Mouse (Mus musculus): ENCODE measurements around the gene Tmcc2. TPM values are rescaled to one million over a fixed set of nuclear protein-coding genes. Genes with fewer than 3 reads are reported as not detected.
A peak's percentile ranks its signal among the peaks of the same experiment; 100 is the strongest.

The Tmcc2 gene
- total and polyA plus RNA-seq, 3 experiments, result 4.1 to 7.2 TPM; not detected in 1

DNA sequence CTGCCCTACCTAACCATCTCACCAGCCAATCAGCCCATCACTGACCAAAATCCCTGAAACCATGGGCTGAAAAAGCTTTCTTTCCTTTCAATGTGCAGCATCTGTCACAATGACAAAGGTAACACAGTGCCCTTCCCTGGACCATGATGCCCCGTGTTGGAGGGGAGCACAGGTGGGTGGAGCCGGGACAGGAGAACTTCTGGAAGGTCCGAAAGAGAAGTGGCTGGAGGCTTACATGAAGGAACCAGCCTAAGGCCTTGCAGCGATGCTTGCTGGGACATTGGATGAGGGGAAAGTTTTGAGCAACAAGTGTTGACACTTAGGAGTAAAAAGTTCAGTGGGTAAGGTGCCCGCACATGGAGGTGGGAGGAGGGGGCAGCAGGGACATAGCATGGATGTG, 42.7 kb downstream of the Tmcc2 start:
- Histone ChIP-seq H3K27me3 (ENCODE audit: control insufficient read depth in 1 of 2, insufficient read depth in 2 of 2, low read length in 2 of 2) (no peaks in the 10 kb centered on the region), H3K79me2 (ENCODE audit: control insufficient read depth, insufficient read depth, low read length, poor library complexity) (no peaks in the 10 kb centered on the region), H3K27ac (ENCODE audit: control insufficient read depth, low read depth, low read length) (no peak overlapping the region), H3K9me3 (replicated peaks; ENCODE audit: insufficient read depth, low read length) (no peaks in the 10 kb centered on the region), H3K9ac (ENCODE audit: control insufficient read depth, low read depth, low read length, poor library complexity, severe bottlenecking) (no peak overlapping the region), H3K4me1 (ENCODE audit: control insufficient read depth in 1 of 2, insufficient read depth in 2 of 2, low read length in 2 of 2) (peaks cover 0 to 6% of the 10 kb centered on the region in 2 experiments; a peak in 1 of 4 replicates), H3K36me3 (ENCODE audit: control insufficient read depth in 1 of 2, insufficient read depth in 2 of 2, low read length in 2 of 2) (peaks cover 0 to 2% of the 10 kb centered on the region in 2 experiments; a peak in 2 of 4 replicates), H3K4me3 (ENCODE audit: control insufficient read depth in 1 of 2, insufficient read depth in 1 of 2, low read depth in 2 of 2, low read length in 2 of 2) (no peak overlapping the region)
- DNase-seq (ENCODE audit: low read depth, low spot score), result no peak
- no peak for TF ChIP-seq MEF2A (IDR thresholded peaks at IDR 0.05; ENCODE audit: extremely low read depth, insufficient replicate concordance, low read depth, low read length, poor library complexity, severe bottlenecking)

DNA sequence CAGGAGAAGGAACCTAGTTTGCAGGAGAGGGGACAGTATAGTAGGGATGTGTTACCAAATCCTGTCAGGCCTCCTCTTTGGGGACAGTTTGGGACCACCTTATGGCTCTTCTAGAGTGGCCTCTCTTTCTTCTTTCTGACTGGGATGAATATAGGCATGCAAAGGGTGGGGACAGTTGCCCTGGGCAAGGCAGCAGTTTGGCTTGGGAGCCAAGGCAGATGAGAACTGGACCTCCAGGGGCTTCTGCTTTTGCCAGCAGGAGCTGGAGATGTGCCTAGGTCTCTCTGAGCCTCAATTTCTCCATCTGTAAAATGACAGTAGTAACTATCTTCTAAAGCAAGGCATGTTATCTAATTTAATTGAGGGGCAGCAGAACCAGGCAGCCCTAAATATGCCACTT, 44.1 kb downstream of the Tmcc2 start:
- no peak overlapping the region for H3K27ac ChIP-seq (ENCODE audit: control insufficient read depth, low read depth, low read length)
- H3K4me1 ChIP-seq (ENCODE audit: control insufficient read depth in 1 of 2, insufficient read depth in 2 of 2, low read length in 2 of 2), result peaks cover 5 to 19% of the 10 kb centered on the region in 2 experiments
- no peaks in the 10 kb centered on the region for H3K27me3 ChIP-seq (ENCODE audit: control insufficient read depth in 1 of 2, insufficient read depth in 2 of 2, low read length in 2 of 2)
- no peak for DNase-seq (ENCODE audit: low read depth, low spot score)
- no peak overlapping the region for H3K9ac ChIP-seq (ENCODE audit: control insufficient read depth, low read depth, low read length, poor library complexity, severe bottlenecking)
- TF ChIP-seq TBP (IDR thresholded peaks at IDR 0.05; ENCODE audit: low read depth, low read length) (0 out of 2 replicates have a peak, but pooled peaks have one; percentile 12), NRF1 (IDR thresholded peaks at IDR 0.05; ENCODE audit: insufficient read depth, low read depth, low read length, poor library complexity, severe bottlenecking) (no peak), MYC (IDR thresholded peaks at IDR 0.05; ENCODE audit: low read depth, low read length) (no peak), POLR2A (IDR thresholded peaks at IDR 0.05; ENCODE audit: control insufficient read depth in 1 of 2, insufficient read depth in 1 of 2, low read depth in 1 of 2, low read length in 2 of 2, poor library complexity in 1 of 2) (no peak), HCFC1 (IDR thresholded peaks at IDR 0.05; ENCODE audit: low read depth, low read length) (no peak), KAT2A (conservative IDR thresholded peaks at IDR 0.05; ENCODE audit: low read depth, low read length) (no peak), MYB (IDR thresholded peaks at IDR 0.05; ENCODE audit: low read depth, low read length) (no peak), RAD21 (IDR thresholded peaks at IDR 0.05; ENCODE audit: low read depth, low read length) (no peak)
- no peaks in the 10 kb centered on the region for H3K79me2 ChIP-seq (ENCODE audit: control insufficient read depth, insufficient read depth, low read length, poor library complexity)
- no peaks in the 10 kb centered on the region for H3K9me3 ChIP-seq (replicated peaks; ENCODE audit: insufficient read depth, low read length)
- peaks cover 0 to 15% of the 10 kb centered on the region in 2 experiments; a peak in 2 of 4 replicates for H3K36me3 ChIP-seq (ENCODE audit: control insufficient read depth in 1 of 2, insufficient read depth in 2 of 2, low read length in 2 of 2)
- H3K4me3 ChIP-seq (ENCODE audit: control insufficient read depth in 1 of 2, insufficient read depth in 1 of 2, low read depth in 2 of 2, low read length in 2 of 2), result no peak overlapping the region

DNA sequence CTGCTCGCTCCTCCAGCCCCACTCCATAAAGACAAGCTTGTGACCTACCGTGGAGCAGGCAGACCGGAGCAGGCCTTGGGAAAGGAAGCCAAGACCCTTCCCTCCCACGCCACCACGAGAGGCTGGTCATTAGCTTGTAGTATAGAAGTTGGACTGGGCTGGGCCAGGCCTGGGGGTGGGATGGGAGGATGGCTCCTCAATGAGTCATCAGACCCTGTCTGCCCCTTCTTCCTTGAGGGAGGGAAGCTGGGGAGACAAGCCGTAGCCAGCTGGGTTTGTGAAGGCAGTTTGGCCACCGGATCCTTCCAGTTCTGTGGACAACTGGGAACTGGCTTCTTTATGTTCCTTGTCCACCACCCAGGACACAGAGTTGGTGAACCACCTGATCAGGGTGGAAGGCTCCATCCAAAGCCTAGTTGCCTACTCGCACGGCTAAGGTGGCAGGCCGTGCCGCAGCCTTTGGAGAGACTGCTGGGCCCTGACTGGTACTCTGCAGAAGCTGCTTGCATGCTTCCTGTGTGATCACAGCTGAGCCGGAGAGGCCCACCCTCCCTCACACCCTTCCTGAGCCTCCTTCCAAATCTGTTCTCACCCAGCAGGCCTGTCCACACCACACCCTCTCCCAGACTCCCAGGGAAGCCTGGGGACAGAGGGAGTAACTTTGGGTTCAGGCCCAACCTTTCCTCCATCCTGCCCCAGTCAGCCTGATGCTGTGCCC, 44.8 kb downstream of the Tmcc2 start:
- Histone ChIP-seq H3K27me3 (ENCODE audit: control insufficient read depth in 1 of 2, insufficient read depth in 2 of 2, low read length in 2 of 2) (no peaks in the 10 kb centered on the region), H3K9ac (ENCODE audit: control insufficient read depth, low read depth, low read length, poor library complexity, severe bottlenecking) (no peak overlapping the region), H3K9me3 (replicated peaks; ENCODE audit: insufficient read depth, low read length) (no peaks in the 10 kb centered on the region), H3K36me3 (ENCODE audit: control insufficient read depth in 1 of 2, insufficient read depth in 2 of 2, low read length in 2 of 2) (peaks cover 0 to 17% of the 10 kb centered on the region in 2 experiments; a peak in 2 of 4 replicates), H3K4me1 (ENCODE audit: control insufficient read depth in 1 of 2, insufficient read depth in 2 of 2, low read length in 2 of 2) (peaks cover 5 to 22% of the 10 kb centered on the region in 2 experiments), H3K79me2 (ENCODE audit: control insufficient read depth, insufficient read depth, low read length, poor library complexity) (no peaks in the 10 kb centered on the region), H3K4me3 (ENCODE audit: control insufficient read depth in 1 of 2, insufficient read depth in 1 of 2, low read depth in 2 of 2, low read length in 2 of 2) (no peak overlapping the region), H3K27ac (ENCODE audit: control insufficient read depth, low read depth, low read length) (no peak overlapping the region)
- DNase-seq (ENCODE audit: low read depth, low spot score), result no peak
- TF ChIP-seq TAL1 (IDR thresholded peaks at IDR 0.05; ENCODE audit: low read length) (no peak), UBTF (IDR thresholded peaks at IDR 0.05; ENCODE audit: borderline replicate concordance, insufficient read depth, low read depth, low read length) (no peak), MAX (IDR thresholded peaks at IDR 0.05; ENCODE audit: low read length) (no peak), POLR2AphosphoS5 (IDR thresholded peaks at IDR 0.05; ENCODE audit: borderline replicate concordance, low read depth, low read length) (no peak), MAFK (IDR thresholded peaks at IDR 0.05; ENCODE audit: borderline replicate concordance, low read depth, low read length) (no peak), ZC3H11A (IDR thresholded peaks at IDR 0.05; ENCODE audit: low read depth, low read length) (no peak), SMC3 (IDR thresholded peaks at IDR 0.05; ENCODE audit: low read depth, low read length) (no peak), ETS1 (IDR thresholded peaks at IDR 0.05; ENCODE audit: low read depth, low read length) (no peak), MXI1 (IDR thresholded peaks at IDR 0.05; ENCODE audit: low read depth, low read length) (no peak), MYB (IDR thresholded peaks at IDR 0.05; ENCODE audit: low read depth, low read length) (no peak), SIN3A (IDR thresholded peaks at IDR 0.05; ENCODE audit: low read length) (no peak), ZKSCAN1 (IDR thresholded peaks at IDR 0.05; ENCODE audit: low read depth, low read length) (no peak), ELF1 (IDR thresholded peaks at IDR 0.05; ENCODE audit: low read depth, low read length) (no peak), JUND (IDR thresholded peaks at IDR 0.05; ENCODE audit: low read depth, low read length) (no peak), USF2 (IDR thresholded peaks at IDR 0.05; ENCODE audit: borderline replicate concordance in 1 of 2, insufficient read depth in 1 of 2, low read depth in 1 of 2, low read length in 2 of 2) (no peak), CHD1 (IDR thresholded peaks at IDR 0.05; ENCODE audit: low read depth, low read length) (no peak)

Data from MEL (cell line).